Mouse (Mus musculus): ENCODE results near the gene Scmh1.

GRCm38 (mm10) chr4:120461741-120462140 is 56.7 kb downstream of the Scmh1 start:
- TF ChIP-seq CTCF (IDR thresholded peaks at IDR 0.05) (no peak), EP300 (IDR thresholded peaks at IDR 0.05; ENCODE audit: insufficient read depth, low read depth, low read length) (no peak)
